Mouse (Mus musculus) hindbrain, embryonic 13.5 days (tissue): ENCODE results near the gene Oxct1. TPM values are rescaled to one million over a fixed set of nuclear protein-coding genes. Genes with fewer than 3 reads are reported as not detected.
A peak's percentile ranks its signal among the peaks of the same experiment; 100 is the strongest.

Source experiments
- ATAC-seq: fragments of 200-750 bp; cut with Nextera tagmentation; 2 replicates; pipeline ENCODE4 v1.8.0; 2017; ENCODE audit warnings: moderate TSS enrichment; ENCODE audit not compliant: low FRiP score
- H3K27ac ChIP-seq: fragments of 300-500 bp; sonication (generic); 2 replicates; pipeline ENCODE4 v1.5.1; 2015; ENCODE audit warnings: inconsistent platforms, mild to moderate bottlenecking, moderate library complexity
- H3K27me3 ChIP-seq: fragments of 300-500 bp; sonication (generic); 2 replicates; pipeline ENCODE4 v1.6.1; 2015; ENCODE audit warnings: mild to moderate bottlenecking, inconsistent platforms
- H3K36me3 ChIP-seq: fragments of 300-500 bp; sonication (generic); 2 replicates; pipeline ENCODE4 v1.6.1; 2015; ENCODE audit warnings: mild to moderate bottlenecking, inconsistent platforms
- H3K4me1 ChIP-seq: fragments of 300-500 bp; sonication (generic); replicated peaks from 2 replicates; pipeline ENCODE4 v1.6.1; 2015; ENCODE audit warnings: inconsistent platforms
- H3K4me2 ChIP-seq: fragments of 300-500 bp; sonication (generic); 2 replicates; pipeline ENCODE4 v1.6.1; 2015; ENCODE audit warnings: inconsistent platforms, mild to moderate bottlenecking, moderate library complexity
- H3K4me3 ChIP-seq: fragments of 300-500 bp; sonication (generic); 2 replicates; pipeline ENCODE4 v1.5.1; 2015; ENCODE audit warnings: mild to moderate bottlenecking, inconsistent platforms
- H3K9ac ChIP-seq: fragments of 300-500 bp; sonication (generic); 2 replicates; pipeline ENCODE4 v1.6.1; 2015; ENCODE audit warnings: mild to moderate bottlenecking, inconsistent platforms
- H3K9me3 ChIP-seq: fragments of 300-500 bp; sonication (generic); 2 replicates; pipeline ENCODE4 v1.6.1; 2016; ENCODE audit warnings: inconsistent platforms
- WGBS: fragments of 180-500 bp; shearing (Covaris S2); methylation state at CpG from one replicate; pipeline ENCODE4 v1.1.7; 2015; 5-methylcytosine and 5-hydroxymethylcytosine counted together
- polyA plus RNA-seq: library from polyadenylated mRNA; unstranded; fragments of >200 nt; fragmentation: Nextera tagmentation; extraction: Ambion mirVana; gene quantifications from 2 replicates; pipeline ENCODE4 v1.2.1, GENCODE M21; 2015

Oxct1 gene
- polyA plus RNA-seq, 1 experiment from 2014 or later = 258 TPM

DNA sequence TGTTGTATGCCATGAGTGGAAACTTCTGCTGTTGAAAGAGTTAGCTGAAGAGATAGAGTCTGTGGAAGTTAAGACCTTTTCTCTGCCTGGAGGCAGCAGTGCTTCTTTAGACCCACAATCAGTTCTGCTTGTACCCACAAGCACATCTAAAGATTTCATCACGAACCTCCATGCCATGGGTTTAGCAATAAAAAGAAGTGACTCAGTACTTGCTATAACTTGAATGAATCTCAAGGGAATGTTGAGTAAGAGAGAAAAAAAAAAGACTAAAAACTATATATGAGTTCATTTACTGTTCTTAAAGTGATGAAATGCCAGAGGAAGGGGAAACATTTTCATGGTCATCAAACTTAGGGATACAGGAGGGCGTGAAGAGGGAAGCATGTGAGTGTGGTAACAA, 25.6 kb upstream of the Oxct1 start:
- no peak for ATAC-seq
- Histone ChIP-seq H3K9me3 (peaks cover 8% of the 10 kb centered on the region; the same call in 1 of the 2 replicates), H3K4me1 (0 out of 2 replicates have a peak, but pooled peaks cover 4% of the 10 kb centered on the region), H3K36me3 (no peaks in the 10 kb centered on the region), H3K27ac (no peak overlapping the region), H3K4me2 (no peak overlapping the region), H3K9ac (no peak overlapping the region), H3K27me3 (no peaks in the 10 kb centered on the region), H3K4me3 (no peak overlapping the region)
- WGBS = 90% methylated on average over 2 of the region's 2 CpGs

DNA sequence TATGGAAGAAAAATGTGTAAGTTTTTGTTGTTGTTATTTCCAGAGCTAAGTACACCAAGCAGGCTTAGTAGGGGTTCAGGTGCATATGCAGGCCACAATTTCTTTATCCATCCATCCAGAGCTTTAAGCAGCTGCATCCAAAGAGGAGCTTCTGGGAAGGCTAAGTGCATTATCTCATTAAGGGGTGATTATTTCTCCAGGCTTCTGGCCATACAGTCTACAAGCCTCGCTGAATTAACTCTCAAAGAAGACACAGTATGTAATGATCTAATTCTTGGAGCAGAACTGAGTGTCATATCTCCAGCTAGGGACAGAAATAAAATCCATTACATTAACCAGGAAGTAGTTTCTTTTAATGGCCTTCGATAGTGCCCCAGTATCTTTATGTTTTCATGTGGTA, 12.3 kb upstream of the Oxct1 start:
- H3K4me2 ChIP-seq = no peak overlapping the region
- H3K4me3 ChIP-seq = no peak overlapping the region
- H3K27ac ChIP-seq = no peak overlapping the region
- H3K4me1 ChIP-seq = no peaks in the 10 kb centered on the region
- 0 out of 2 replicates have a peak, but pooled peaks have one; percentile 57 for ATAC-seq
- H3K9me3 ChIP-seq = no peaks in the 10 kb centered on the region
- no peaks in the 10 kb centered on the region for H3K36me3 ChIP-seq
- H3K27me3 ChIP-seq = no peaks in the 10 kb centered on the region
- H3K9ac ChIP-seq = no peak overlapping the region
- 67% methylated on average over 2 of the region's 2 CpGs for WGBS

DNA sequence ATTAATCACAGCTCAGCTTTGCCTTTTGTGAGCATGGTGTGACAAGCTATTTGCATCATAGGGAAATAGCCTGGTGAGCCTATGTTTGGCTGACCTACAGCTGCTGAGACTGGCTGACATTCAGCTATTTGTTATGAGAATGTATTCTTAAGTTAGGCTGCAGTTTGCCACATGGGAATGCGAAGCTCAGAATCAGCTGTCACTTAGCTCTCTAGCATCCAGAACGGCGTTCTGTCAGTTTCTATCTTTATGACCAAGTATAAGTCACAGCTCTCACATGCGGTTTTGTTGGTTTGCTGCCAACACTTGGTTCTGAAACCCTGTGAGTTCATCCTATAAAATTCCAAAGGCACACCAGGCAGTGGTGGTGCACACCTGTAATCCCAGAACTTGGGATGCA, 5.5 kb upstream of the Oxct1 start:
- Histone ChIP-seq H3K9me3 (no peaks in the 10 kb centered on the region), H3K36me3 (no peaks in the 10 kb centered on the region), H3K4me3 (no peak overlapping the region), H3K9ac (no peak overlapping the region), H3K27ac (no peak overlapping the region), H3K4me2 (no peak overlapping the region), H3K27me3 (no peaks in the 10 kb centered on the region), H3K4me1 (peaks cover 4% of the 10 kb centered on the region; the same call in 1 of the 2 replicates)
- 58% methylated on average over 4 of the region's 4 CpGs for WGBS
- no peak for ATAC-seq

DNA sequence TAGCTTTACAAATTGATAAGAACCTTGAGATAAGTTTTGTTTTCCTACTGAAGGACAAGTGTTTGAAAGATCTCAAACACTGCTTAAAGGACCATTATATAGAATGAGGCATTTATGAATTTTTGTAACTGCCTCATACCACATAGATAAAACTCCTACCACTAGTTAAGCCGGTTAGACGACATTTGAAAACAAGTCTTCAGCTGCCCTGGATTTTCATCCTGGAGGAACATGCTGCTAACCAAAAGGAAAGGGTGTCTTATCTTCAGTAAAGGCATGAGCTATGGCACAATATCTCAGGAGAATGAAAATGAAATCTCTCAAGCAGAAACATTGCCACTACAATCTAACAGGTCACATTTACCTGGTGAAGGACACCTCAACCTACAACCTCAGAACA, 2.4 kb upstream of the Oxct1 start:
- no peaks in the 10 kb centered on the region for H3K36me3 ChIP-seq
- H3K27ac ChIP-seq = no peak overlapping the region
- H3K27me3 ChIP-seq = no peaks in the 10 kb centered on the region
- H3K9ac ChIP-seq = no peak overlapping the region
- peaks cover 21% of the 10 kb centered on the region for H3K4me1 ChIP-seq
- no peak overlapping the region for H3K4me2 ChIP-seq
- H3K4me3 ChIP-seq = no peak overlapping the region
- 92% methylated on average over 2 of the region's 2 CpGs for WGBS
- H3K9me3 ChIP-seq = no peaks in the 10 kb centered on the region
- no peak for ATAC-seq

DNA sequence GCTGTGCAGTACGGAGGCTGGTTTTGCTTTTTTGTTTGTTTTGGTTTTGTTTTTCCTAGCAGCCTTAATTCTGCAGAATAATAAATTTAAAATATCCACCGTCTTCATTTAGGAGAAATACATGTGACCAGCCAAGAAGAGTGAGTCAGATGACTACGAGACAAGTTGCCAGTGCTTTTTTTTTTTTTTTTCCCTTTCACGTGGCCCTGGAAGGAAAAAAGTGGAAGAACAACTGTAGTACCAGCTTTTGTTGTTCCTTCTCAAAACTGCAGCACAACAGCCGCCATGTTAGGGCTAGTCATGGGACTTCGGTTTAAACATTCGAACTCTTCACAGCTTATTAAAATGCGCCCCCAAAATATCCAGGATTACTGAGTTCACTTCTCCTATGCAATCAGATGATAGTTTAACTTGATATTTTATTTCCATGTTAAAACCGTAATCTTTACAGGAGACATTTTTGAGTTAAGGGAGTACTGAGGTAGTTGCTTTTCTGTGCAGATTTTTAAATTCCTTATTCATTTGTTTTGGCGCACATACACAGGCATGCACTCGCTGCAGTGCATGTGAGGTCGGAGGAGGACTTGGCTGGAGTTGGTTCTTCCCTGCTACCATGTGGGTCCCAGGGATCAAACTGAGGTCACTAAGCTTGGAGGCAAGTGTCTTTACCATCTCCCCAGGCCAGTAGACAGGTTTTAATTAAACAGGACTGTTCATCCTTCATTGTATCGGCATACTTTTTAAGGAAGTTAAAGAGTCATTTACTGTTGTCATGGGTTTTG, 1.3 kb upstream of the Oxct1 start:
- 91% methylated on average over 13 of the region's 13 CpGs for WGBS

DNA sequence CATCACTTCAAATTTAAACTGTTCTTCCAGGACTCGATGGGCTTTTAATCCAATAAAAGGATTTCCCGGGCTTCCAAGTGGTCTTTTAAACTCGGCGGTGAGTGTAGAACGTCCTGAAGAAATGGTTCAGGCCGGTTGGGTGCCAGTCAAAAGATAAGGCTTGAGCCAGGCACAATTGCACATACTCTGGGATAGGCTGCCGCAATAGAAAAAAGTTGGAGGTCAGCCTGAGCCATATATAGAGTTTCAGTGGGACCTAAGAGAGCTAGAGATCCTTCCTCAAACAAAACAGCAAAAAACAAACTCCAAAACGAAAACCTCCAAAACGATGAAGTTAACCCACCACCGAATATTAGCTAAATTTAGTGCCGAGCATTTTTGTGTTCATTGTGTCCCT, 677 bp upstream of the Oxct1 start:
- ATAC-seq = no peak
- Histone ChIP-seq H3K4me3 (peak overlapping the region; percentile 87; the same call in 1 of the 2 replicates), H3K27ac (peak overlapping the region; percentile 97; the same call in 1 of the 2 replicates), H3K9me3 (no peaks in the 10 kb centered on the region), H3K9ac (no peak overlapping the region), H3K27me3 (no peaks in the 10 kb centered on the region), H3K36me3 (no peaks in the 10 kb centered on the region), H3K4me2 (peak overlapping the region; percentile 64), H3K4me1 (peaks cover 21% of the 10 kb centered on the region)
- 79% methylated on average over 11 of the region's 11 CpGs for WGBS

More for the DNA sequence above, 1.3 kb upstream of the Oxct1 start:
- Histone ChIP-seq H3K4me3 (no peak overlapping the region), H3K9me3 (no peaks in the 10 kb centered on the region), H3K27me3 (no peaks in the 10 kb centered on the region), H3K27ac (no peak overlapping the region), H3K4me1 (peaks cover 21% of the 10 kb centered on the region), H3K36me3 (no peaks in the 10 kb centered on the region), H3K4me2 (no peak overlapping the region), H3K9ac (no peak overlapping the region)
- no peak for ATAC-seq

DNA sequence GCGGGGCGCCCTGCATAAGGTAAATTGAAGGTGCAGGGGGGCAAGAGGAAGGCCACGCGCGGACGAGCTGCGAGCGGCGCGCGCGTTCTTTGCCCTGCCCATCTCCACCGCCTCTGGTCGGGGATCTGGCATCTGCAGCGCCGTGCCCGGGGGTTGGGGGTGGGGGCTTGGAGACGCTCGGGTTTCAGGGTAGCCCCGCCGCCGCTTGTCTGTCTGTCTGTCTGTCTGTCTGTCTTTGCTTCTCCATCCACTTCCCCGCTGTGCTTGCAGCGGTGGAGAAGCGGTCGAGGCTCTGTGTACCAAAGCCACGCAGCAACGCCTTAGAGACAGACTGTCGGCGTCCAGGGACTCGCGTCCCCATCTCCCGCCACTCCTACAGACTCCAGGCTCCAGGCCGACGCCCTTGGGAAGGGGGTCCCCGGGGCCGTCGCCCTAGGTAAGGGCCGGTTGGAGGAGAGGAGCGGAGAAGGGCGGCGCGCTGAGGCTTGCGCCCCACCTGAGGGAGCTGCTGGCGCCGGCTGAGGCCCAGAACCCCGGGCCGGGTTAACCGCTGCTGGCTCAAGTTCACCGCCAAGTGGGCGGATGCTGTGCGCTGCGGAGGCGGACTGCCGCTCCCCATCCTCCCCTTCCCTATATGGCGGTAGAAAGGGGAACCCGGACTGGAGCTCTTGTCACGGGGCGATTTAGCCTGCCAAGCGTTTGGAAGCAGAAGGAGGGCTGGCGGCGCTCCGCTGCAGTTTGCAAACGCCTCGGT, 825 bp downstream of the Oxct1 start:
- WGBS = under 1% methylated on average over 65 of the region's 65 CpGs
- Histone ChIP-seq H3K9me3 (no peaks in the 10 kb centered on the region), H3K9ac (peak overlapping the region; percentile 89), H3K4me2 (peak overlapping the region; percentile 64), H3K4me1 (peaks cover 21% of the 10 kb centered on the region), H3K36me3 (no peaks in the 10 kb centered on the region), H3K27me3 (no peaks in the 10 kb centered on the region), H3K4me3 (peak overlapping the region; percentile 87), H3K27ac (peak overlapping the region; percentile 97)
- peak; percentile 89 for ATAC-seq

DNA sequence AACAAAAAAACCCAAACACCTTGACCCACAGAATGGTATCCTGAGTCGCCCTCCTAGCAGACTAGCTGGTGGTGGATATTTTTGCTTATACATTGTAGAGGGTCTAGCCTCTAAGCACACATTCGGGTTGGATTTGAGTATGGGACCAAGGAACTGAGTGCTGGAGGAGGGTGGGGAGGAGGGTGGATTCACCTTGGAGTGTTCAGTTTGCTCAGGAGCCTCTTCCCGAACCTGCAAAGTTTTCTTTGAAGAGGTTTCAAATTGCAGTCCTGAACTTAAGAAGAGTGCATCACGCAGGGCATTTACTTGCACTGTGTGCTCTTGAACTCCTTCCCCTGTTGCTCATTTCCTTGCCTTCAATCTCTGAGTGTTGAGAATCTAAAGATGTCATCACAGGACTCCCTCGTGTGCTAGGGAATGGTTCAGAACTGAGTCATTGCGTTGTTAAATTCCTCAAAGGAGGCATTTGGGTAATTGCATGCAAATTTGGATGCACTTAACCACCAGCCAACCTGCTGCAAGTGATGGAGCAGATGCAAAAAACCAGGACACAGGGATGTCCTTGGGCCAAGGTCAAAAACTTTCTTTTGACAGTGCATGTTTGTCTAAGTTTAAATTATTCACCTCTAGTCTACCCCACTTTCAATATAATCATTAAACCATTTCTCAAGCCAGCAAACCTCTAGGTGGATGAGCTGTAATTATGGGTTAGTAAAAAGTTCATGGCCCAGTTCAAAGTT, 1.7 kb downstream of the Oxct1 start:
- peak overlapping the region; percentile 89 for H3K9ac ChIP-seq
- H3K9me3 ChIP-seq = no peaks in the 10 kb centered on the region
- H3K4me1 ChIP-seq = peaks cover 21% of the 10 kb centered on the region
- H3K36me3 ChIP-seq = no peaks in the 10 kb centered on the region
- ATAC-seq = no peak
- H3K4me3 ChIP-seq = peak overlapping the region; percentile 87
- H3K27ac ChIP-seq = peak overlapping the region; percentile 97; the same call in 1 of the 2 replicates
- 17% methylated on average over 6 of the region's 6 CpGs for WGBS
- H3K4me2 ChIP-seq = peak overlapping the region; percentile 64
- H3K27me3 ChIP-seq = no peaks in the 10 kb centered on the region

DNA sequence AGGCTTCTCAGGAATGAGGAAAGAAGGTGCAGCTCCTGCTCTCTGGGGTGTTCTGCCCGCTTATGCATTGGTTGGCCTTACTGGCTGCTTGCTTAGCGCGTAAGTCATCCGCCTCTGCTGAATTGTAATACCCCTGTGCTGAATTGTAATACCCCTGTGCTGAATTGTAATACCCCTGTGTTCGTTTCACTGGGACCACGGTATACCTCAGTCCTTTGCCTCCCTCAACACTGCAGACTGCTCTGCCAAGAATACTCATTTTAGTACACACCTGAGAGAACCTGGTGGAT, 2.2 kb downstream of the Oxct1 start:
- Histone ChIP-seq H3K27ac (no peak overlapping the region), H3K27me3 (no peaks in the 10 kb centered on the region), H3K4me3 (peak overlapping the region; percentile 87; the same call in 1 of the 2 replicates), H3K9ac (no peak overlapping the region), H3K9me3 (no peaks in the 10 kb centered on the region), H3K4me2 (peak overlapping the region; percentile 64), H3K36me3 (no peaks in the 10 kb centered on the region), H3K4me1 (peaks cover 21% of the 10 kb centered on the region)
- WGBS = 79% methylated on average over 6 of the region's 6 CpGs
- ATAC-seq = no peak

DNA sequence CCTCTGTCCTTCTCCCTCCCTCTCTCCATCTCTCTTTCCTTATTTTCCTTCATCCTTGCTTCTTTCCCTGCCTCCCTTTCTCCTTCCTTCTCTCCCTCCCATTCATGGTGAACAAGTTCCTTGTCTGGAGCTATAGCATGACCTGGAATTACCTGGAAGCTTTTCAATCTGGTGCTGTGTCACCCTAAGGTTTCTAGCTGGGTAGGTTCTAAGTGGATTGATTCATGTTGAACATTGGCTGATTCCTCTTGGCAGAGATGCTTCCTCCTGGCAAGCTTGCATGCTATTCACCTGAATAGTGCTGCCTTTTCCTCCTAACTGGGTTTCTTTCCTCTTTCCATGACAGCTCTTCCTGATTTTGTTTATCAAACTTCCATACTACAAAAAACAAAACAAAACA, 2.8 kb downstream of the Oxct1 start:
- Histone ChIP-seq H3K9me3 (no peaks in the 10 kb centered on the region), H3K27me3 (no peaks in the 10 kb centered on the region), H3K36me3 (no peaks in the 10 kb centered on the region), H3K4me2 (no peak overlapping the region), H3K27ac (no peak overlapping the region), H3K4me3 (no peak overlapping the region), H3K9ac (no peak overlapping the region), H3K4me1 (peaks cover 21% of the 10 kb centered on the region)
- no peak for ATAC-seq

DNA sequence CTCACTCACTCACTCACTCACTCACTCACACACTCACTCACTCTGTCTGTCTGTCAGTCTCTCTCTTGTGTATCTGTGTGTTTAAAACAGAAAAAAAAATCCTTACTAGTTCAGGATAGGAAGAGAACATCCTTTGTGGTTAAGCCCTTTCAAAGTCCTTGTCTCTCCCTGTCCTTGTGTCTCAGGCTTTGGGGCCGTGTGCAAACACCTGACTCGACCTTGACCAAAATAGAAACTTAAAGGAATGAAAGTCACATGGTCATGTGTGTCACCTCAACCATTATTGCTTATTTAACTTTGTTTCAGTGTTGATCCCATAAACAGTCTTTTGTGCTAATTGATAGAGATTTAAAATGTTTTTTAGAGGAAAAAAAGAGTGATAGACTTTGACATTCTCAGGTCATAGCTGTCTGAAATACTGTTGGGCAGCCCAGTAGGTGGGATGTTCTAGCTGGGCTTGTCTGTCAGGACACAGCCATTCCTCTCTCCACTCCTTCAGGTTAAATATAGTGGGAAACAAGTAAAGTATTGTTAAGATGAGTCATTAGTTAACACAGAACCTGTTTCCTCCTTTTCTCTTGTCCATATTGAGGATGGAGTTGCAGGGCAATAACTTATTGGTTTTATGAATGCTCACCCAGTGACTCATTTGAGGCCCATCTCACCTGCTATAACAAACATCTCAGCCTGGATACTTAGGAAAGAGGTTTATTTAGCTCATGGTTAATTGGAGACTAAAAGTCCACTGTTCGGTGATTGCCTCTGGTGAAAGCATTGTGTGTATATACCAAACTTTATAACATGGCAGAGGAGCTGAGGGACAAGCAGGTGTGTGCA, 7.2 kb downstream of the Oxct1 start:
- no peak overlapping the region for H3K4me3 ChIP-seq
- no peak overlapping the region for H3K27ac ChIP-seq
- no peaks in the 10 kb centered on the region for H3K27me3 ChIP-seq
- H3K9ac ChIP-seq = no peak overlapping the region
- no peaks in the 10 kb centered on the region for H3K9me3 ChIP-seq
- H3K36me3 ChIP-seq = peaks cover 28% of the 10 kb centered on the region
- no peak for ATAC-seq
- 84% methylated on average over 3 of the region's 3 CpGs for WGBS
- peaks cover 4% of the 10 kb centered on the region for H3K4me1 ChIP-seq
- no peak overlapping the region for H3K4me2 ChIP-seq
